Mouse (Mus musculus) C2C12 (cell line): ENCODE results near the gene Etv2. TPM values are rescaled to one million over a fixed set of nuclear protein-coding genes. Genes with fewer than 3 reads are reported as not detected.

ENCODE experiments used
- H3K27me3 ChIP-seq: one replicate; pipeline ENCODE4 v1.6.1; 2011; ENCODE audit not compliant: control insufficient read depth, insufficient read depth, insufficient read length
- H3K36me3 ChIP-seq: one replicate; pipeline ENCODE4 v1.6.1; 2011; ENCODE audit not compliant: control insufficient read depth, insufficient read depth
- H3K4me3 ChIP-seq: one replicate; pipeline ENCODE4 v1.5.1; 2011; ENCODE audit warnings: mild to moderate bottlenecking, control low read depth; ENCODE audit not compliant: poor library complexity, insufficient read depth, severe bottlenecking
- H3K79me2 ChIP-seq: one replicate; pipeline ENCODE4 v1.6.1; 2011; ENCODE audit not compliant: control insufficient read depth, insufficient read depth
- H3K79me3 ChIP-seq: one replicate; pipeline ENCODE4 v1.6.1; 2011; ENCODE audit warnings: low read depth, control low read depth
- H3ac ChIP-seq: one replicate; pipeline ENCODE3; 2011; ENCODE audit warnings: low read depth; ENCODE audit not compliant: control insufficient read depth, insufficient read length
- CEBPB ChIP-seq: IDR thresholded peaks from one replicate; pipeline ENCODE4 v1.6.1; 2011; ENCODE audit warnings: low read depth, mild to moderate bottlenecking, control low read depth, moderate library complexity
- CTCF ChIP-seq: IDR thresholded peaks from one replicate; pipeline ENCODE4 v1.5.1; 2011; ENCODE audit not compliant: control insufficient read depth, insufficient read depth, insufficient read length
- FOSL1 ChIP-seq: IDR thresholded peaks from one replicate; pipeline ENCODE4 v1.8.0; 2011; ENCODE audit warnings: mild to moderate bottlenecking, low read length; ENCODE audit not compliant: poor library complexity, insufficient read depth, severe bottlenecking
- MAX ChIP-seq: IDR thresholded peaks from one replicate; pipeline ENCODE4 v1.6.1; 2011; ENCODE audit warnings: mild to moderate bottlenecking, control low read depth
- MYOD1 ChIP-seq: IDR thresholded peaks from one replicate; pipeline ENCODE4 v1.6.1; 2011; ENCODE audit warnings: low read depth; ENCODE audit not compliant: control insufficient read depth, insufficient read length
- MYOG ChIP-seq: IDR thresholded peaks from one replicate; pipeline ENCODE4 v1.6.1; 2011; ENCODE audit not compliant: control insufficient read depth, insufficient read length; ENCODE audit errors: extremely low read depth
- USF1 ChIP-seq: IDR thresholded peaks from one replicate; pipeline ENCODE4 v1.6.1; 2011; ENCODE audit warnings: low read depth, mild to moderate bottlenecking, control low read depth, moderate library complexity
- microRNA-seq: library from miRNA; unstranded; fragments of <30 nt; microRNA quantifications from one replicate; pipeline ENCODE4, GENCODE M21; 2019; ENCODE audit warnings: borderline microRNAs expressed
- polyA plus RNA-seq: library from polyadenylated mRNA; unstranded; fragments of >200 nt; fragmentation: generic; extraction: Trizol; gene quantifications from one replicate; pipeline ENCODE4 v1.2.1, GENCODE M21; 2012; ENCODE audit warnings: missing spikeins

Etv2 gene
- polyA plus RNA-seq, 1 experiment, result not detected

- Histone ChIP-seq H3K36me3 (peaks cover 24% of the 10 kb centered on the region), H3K79me3 (peaks cover 20% of the 10 kb centered on the region), H3K27me3 (no peaks in the 10 kb centered on the region), H3ac (peak within 1 kb of the TSS; percentile 98), H3K79me2 (peaks cover 44% of the 10 kb centered on the region), H3K4me3 (peak within 1 kb of the TSS; percentile 75)
- no peak for TF ChIP-seq CTCF
- no peak for TF ChIP-seq MYOD1
Measured at GRCm38 (mm10) chr7:30588676-30589434, 46.8 kb downstream of the Etv2 start, which contains the start of gene Kmt2b. Gene Kmt2b, minus strand, starts transcription at chr7:30588726.

GRCm38 (mm10) chr7:30587842-30588667, 47.6 kb downstream of the Etv2 start:
- Histone ChIP-seq H3K79me3 (peaks cover 20% of the 10 kb centered on the region), H3K4me3 (peak overlapping the region; percentile 75), H3ac (peak overlapping the region; percentile 98), H3K79me2 (peaks cover 44% of the 10 kb centered on the region), H3K36me3 (peaks cover 26% of the 10 kb centered on the region), H3K27me3 (no peaks in the 10 kb centered on the region)
- no peak for TF ChIP-seq USF1

GRCm38 (mm10) chr7:30586455-30587020, 49.1 kb downstream of the Etv2 start:
- Histone ChIP-seq H3K27me3 (no peaks in the 10 kb centered on the region), H3K79me3 (peaks cover 20% of the 10 kb centered on the region), H3K79me2 (peaks cover 44% of the 10 kb centered on the region), H3ac (no peak overlapping the region), H3K36me3 (peaks cover 29% of the 10 kb centered on the region), H3K4me3 (no peak overlapping the region)
- no peak for TF ChIP-seq MYOD1
- TF ChIP-seq MAX, result no peak
- TF ChIP-seq MYOG, result no peak
- no peak for TF ChIP-seq FOSL1
- no peak for TF ChIP-seq CTCF
- no peak for TF ChIP-seq USF1
- no peak for TF ChIP-seq CEBPB

GRCm38 (mm10) chr7:30585170-30585569, 50.5 kb downstream of the Etv2 start:
- Histone ChIP-seq H3K4me3 (no peak overlapping the region), H3K79me2 (peaks cover 44% of the 10 kb centered on the region), H3K36me3 (peaks cover 37% of the 10 kb centered on the region), H3ac (no peak overlapping the region), H3K27me3 (no peaks in the 10 kb centered on the region), H3K79me3 (peaks cover 20% of the 10 kb centered on the region)
- TF ChIP-seq FOSL1, result no peak
- TF ChIP-seq MYOG, result no peak
- no peak for TF ChIP-seq MAX

- H3K79me2 ChIP-seq, result peaks cover 44% of the 10 kb centered on the region
- H3K36me3 ChIP-seq, result peaks cover 46% of the 10 kb centered on the region
- no peak for TF ChIP-seq FOSL1
- no peak for TF ChIP-seq MAX
- TF ChIP-seq CEBPB, result no peak
- H3K4me3 ChIP-seq, result no peak overlapping the region
- no peaks in the 10 kb centered on the region for H3K27me3 ChIP-seq
- H3ac ChIP-seq, result no peak overlapping the region
- peaks cover 20% of the 10 kb centered on the region for H3K79me3 ChIP-seq
Measured at GRCm38 (mm10) chr7:30584339-30584738, 51.3 kb downstream of the Etv2 start.

Small RNAs within 50 kb of the gene (microRNA-seq; reads per million reads assigned to microRNA genes)
- gene Mir3569, result 0.20 reads per million

Other genes with a start within 250 kb of the Etv2 start
- not detected for gene Tyrobp, start 222.1 kb downstream of the Etv2 start, polyA plus RNA-seq
- not detected for gene Hcst, start 216.0 kb downstream of the Etv2 start, polyA plus RNA-seq
- 0.04 TPM for gene Nfkbid, start 214.1 kb downstream of the Etv2 start, polyA plus RNA-seq
- gene Aplp1, start 190.3 kb downstream of the Etv2 start, polyA plus RNA-seq, result 0.29 TPM
- gene Kirrel2, start 178.2 kb downstream of the Etv2 start, polyA plus RNA-seq, result not detected
- gene Nphs1, start 177.5 kb downstream of the Etv2 start, polyA plus RNA-seq, result 0.60 TPM
- gene Prodh2, start 142.2 kb downstream of the Etv2 start, polyA plus RNA-seq, result 0.02 TPM
- 2.4 TPM for gene Arhgap33, start 100.8 kb downstream of the Etv2 start, polyA plus RNA-seq
- gene Hspb6, start 83.7 kb downstream of the Etv2 start, polyA plus RNA-seq, result 66.8 TPM
- gene Proser3, start 83.6 kb downstream of the Etv2 start, polyA plus RNA-seq, result 8.7 TPM
- 38.4 TPM for gene Lin37, start 76.0 kb downstream of the Etv2 start, polyA plus RNA-seq
- gene U2af1l4, start 72.6 kb downstream of the Etv2 start, polyA plus RNA-seq, result 63.6 TPM
- gene Gm49396, start 72.5 kb downstream of the Etv2 start, polyA plus RNA-seq, result 0.73 TPM
- gene Psenen, start 72.2 kb downstream of the Etv2 start, polyA plus RNA-seq, result 173 TPM
- 0.56 TPM for gene Igflr1, start 70.4 kb downstream of the Etv2 start, polyA plus RNA-seq
- gene Kmt2b, start 47.1 kb downstream of the Etv2 start, polyA plus RNA-seq, result 14.4 TPM
- gene Zbtb32, start 36.9 kb downstream of the Etv2 start, polyA plus RNA-seq, result 0.05 TPM
- gene Upk1a, start 23.0 kb downstream of the Etv2 start, polyA plus RNA-seq, result 0.53 TPM
- 795 TPM for gene Cox6b1, start 9.7 kb downstream of the Etv2 start, polyA plus RNA-seq
- 110 TPM for gene Rbm42, start 14.5 kb upstream of the Etv2 start, polyA plus RNA-seq
- 25.9 TPM for gene Haus5, start 29.1 kb upstream of the Etv2 start, polyA plus RNA-seq
- not detected for gene Pmis2, start 35.8 kb upstream of the Etv2 start, polyA plus RNA-seq
- gene 2200002J24Rik, start 63.1 kb upstream of the Etv2 start, polyA plus RNA-seq, result not detected
- not detected for gene Atp4a, start 76.4 kb upstream of the Etv2 start, polyA plus RNA-seq
- gene Tmem147, start 93.7 kb upstream of the Etv2 start, polyA plus RNA-seq, result 168 TPM
- not detected for gene Gapdhs, start 107.8 kb upstream of the Etv2 start, polyA plus RNA-seq
- gene Sbsn, start 115.6 kb upstream of the Etv2 start, polyA plus RNA-seq, result 3.6 TPM
- not detected for gene Dmkn, start 127.9 kb upstream of the Etv2 start, polyA plus RNA-seq
- not detected for gene Krtdap, start 152.0 kb upstream of the Etv2 start, polyA plus RNA-seq
- not detected for gene Ffar2, start 187.9 kb upstream of the Etv2 start, polyA plus RNA-seq
- gene Ffar3, start 220.3 kb upstream of the Etv2 start, polyA plus RNA-seq, result not detected
- gene Ffar1, start 225.7 kb upstream of the Etv2 start, polyA plus RNA-seq, result not detected
- 0.01 TPM for gene Cd22, start 244.5 kb upstream of the Etv2 start, polyA plus RNA-seq